Mouse (Mus musculus) brain, embryonic 14.5 days (tissue): ENCODE data around the gene Psmb10. TPM values are rescaled to one million over a fixed set of nuclear protein-coding genes. Genes with fewer than 3 reads are reported as not detected.
A peak's percentile ranks its signal among the peaks of the same experiment; 100 is the strongest.
"Not testable (repeated sequence)": the region's sequence is repeated elsewhere in the genome, so short reads cannot be mapped to it uniquely, and the experiment has no call there.

Source experiments
- DNase-seq: peaks from one replicate; pipeline ENCODE4 v3.0.0-alpha.2; 2011; ENCODE audit warnings: low read depth
- CTCF ChIP-seq: fragments of 200-500 bp; IDR thresholded peaks from 2 replicates; pipeline ENCODE4 v1.5.1; 2012; ENCODE audit warnings: inconsistent platforms, mild to moderate bottlenecking, moderate library complexity, borderline replicate concordance; ENCODE audit not compliant: insufficient read depth, insufficient read length; ENCODE audit errors: extremely low read depth
- POLR2A ChIP-seq: fragments of 200-500 bp; IDR thresholded peaks from 2 replicates; pipeline ENCODE4 v1.6.1; 2012; ENCODE audit warnings: mild to moderate bottlenecking, inconsistent platforms, borderline replicate concordance; ENCODE audit not compliant: poor library complexity, insufficient read depth, insufficient read length, severe bottlenecking; ENCODE audit errors: extremely low read depth
- polyA plus RNA-seq: library from polyadenylated mRNA; depleted of rRNA; stranded (reverse); fragments of >200 nt; gene quantifications from 2 replicates; pipeline ENCODE4 v1.2.3, GENCODE M21; 2012; rRNA removed

Psmb10 gene
- polyA plus RNA-seq, result 51.6 and 64.8 TPM in 2 replicates

- no peak for TF ChIP-seq POLR2A
- TF ChIP-seq CTCF, result no peak
These were observed at the start of gene Psmb10 for GRCm38 (mm10) chr8:105938306-105938669. TSS of gene Psmb10 (minus strand) at chr8:105938444.

DNA sequence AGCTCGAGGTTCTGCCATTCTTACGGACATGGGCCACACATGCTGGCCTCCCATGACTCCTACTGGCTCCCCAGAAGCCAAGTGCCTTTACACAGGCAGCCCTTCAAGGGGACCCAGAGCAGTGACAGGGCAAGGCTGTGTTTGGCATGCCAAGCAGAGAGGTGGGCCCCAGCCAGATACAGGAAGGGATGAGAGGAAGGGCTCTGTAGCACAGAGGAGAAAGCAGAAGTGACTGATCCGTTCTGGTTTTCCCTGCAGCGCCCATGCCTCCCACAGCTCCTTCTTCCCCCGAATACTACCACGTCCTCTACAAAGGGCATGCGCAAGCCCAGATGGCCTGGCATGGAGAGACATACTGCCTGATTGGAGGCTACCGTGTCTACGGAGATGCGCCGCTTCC is 45.2 kb upstream of the Psmb10 start:
- DNase-seq, result not testable (repeated sequence)

More at GRCm38 (mm10) chr8:105938306-105938669, at the start of gene Psmb10:
- peak; percentile 29 for DNase-seq

- no peak for DNase-seq
- no peak for TF ChIP-seq CTCF
- TF ChIP-seq POLR2A, result no peak
These were observed 42.9 kb upstream of the Psmb10 start for GRCm38 (mm10) chr8:105981146-105981545.

DNA sequence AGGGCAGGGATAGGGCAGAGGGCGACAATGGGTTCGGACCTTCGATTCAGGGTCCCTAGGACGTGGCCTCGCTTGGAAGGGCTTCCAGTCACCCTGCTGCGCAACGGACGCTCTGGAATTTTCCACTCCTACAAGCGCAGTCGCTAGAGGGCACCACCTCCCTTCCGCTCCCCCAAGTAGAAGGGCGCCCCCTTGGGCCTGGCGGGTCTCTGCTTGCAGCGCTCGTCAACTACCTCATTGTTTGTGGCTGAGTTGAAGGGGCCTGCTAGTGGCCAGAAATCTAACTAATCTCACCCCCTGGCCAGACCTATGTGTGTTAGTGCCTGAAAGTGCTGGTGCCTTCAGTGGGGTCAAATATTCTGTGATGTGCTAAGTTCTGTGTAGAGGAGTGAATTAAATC is 41.1 kb upstream of the Psmb10 start, which contains the start of gene Dpep3:
Dpep3 (minus strand) TSS at position 105 of the 400 bp plus-strand sequence.
- TF ChIP-seq CTCF (no peak), POLR2A (no peak)
- no peak for DNase-seq

DNA sequence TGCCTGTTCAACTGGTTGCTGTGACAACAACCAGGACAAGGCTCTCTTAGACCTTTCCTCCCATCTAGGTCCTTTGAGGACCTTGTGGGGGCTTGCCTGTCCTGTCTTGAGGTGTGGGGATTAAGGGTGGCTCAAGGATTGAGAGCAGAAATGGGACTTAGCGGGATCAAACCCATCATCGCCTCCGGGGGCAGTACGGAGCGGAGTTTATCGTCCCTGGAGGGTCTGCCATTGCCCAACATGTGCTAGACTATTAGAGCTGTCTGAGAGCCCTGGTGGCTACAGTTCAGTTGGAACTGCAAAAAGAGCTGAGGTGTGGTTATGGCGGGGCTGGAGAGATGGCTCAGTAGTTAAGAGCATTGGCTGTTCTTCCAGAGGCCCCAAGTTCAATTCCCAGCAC is 37.1 kb upstream of the Psmb10 start:
- TF ChIP-seq POLR2A, result no peak
- peak; percentile 13; the same call in 1 of the 2 replicates for TF ChIP-seq CTCF
- DNase-seq, result no peak

- no peak for DNase-seq
- TF ChIP-seq CTCF (no peak), POLR2A (no peak)
These were observed 32.9 kb upstream of the Psmb10 start for GRCm38 (mm10) chr8:105971019-105971720.

- TF ChIP-seq CTCF, result no peak
- no peak for TF ChIP-seq POLR2A
- no peak for DNase-seq
These were observed 31.1 kb upstream of the Psmb10 start for GRCm38 (mm10) chr8:105969367-105969766.

- DNase-seq, result peak; percentile 17
- TF ChIP-seq CTCF (no peak), POLR2A (no peak)
These were observed 28.6 kb upstream of the Psmb10 start for GRCm38 (mm10) chr8:105966692-105967311.

DNA sequence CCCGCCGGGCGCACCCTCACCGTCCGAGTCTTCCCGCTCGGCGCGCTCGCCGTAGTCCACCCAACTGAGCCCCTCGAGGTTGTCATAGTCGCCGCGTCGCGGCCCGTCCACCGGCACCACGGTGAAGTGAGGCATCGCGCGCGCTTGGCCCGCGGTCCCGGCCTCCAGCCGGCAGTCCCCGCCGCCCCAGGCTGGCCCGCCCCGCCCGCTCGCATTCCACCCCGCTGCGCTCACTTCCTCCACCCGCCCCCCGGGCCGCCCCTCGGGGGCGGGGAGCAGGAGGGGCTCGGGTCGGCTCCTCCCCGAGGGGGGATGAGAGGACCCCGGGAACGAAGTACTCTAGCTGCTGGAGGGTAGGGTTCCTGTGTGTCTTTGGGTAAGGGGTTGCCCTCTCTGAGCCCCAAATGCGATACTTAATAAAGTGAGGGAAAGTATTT is 27.7 kb upstream of the Psmb10 start, which contains the start of gene Slc12a4:
Slc12a4 (minus strand) TSS at position 193 of the 437 bp plus-strand sequence.
- TF ChIP-seq CTCF, result no peak
- peak; percentile 73 for TF ChIP-seq POLR2A

GRCm38 (mm10) chr8:105965266-105965904 is 27.1 kb upstream of the Psmb10 start:
- TF ChIP-seq POLR2A (no peak), CTCF (no peak)
- peak; percentile 32 for DNase-seq

More for the DNA sequence above, 27.7 kb upstream of the Psmb10 start, which contains the start of gene Slc12a4:
- DNase-seq, result peak; percentile 77

DNA sequence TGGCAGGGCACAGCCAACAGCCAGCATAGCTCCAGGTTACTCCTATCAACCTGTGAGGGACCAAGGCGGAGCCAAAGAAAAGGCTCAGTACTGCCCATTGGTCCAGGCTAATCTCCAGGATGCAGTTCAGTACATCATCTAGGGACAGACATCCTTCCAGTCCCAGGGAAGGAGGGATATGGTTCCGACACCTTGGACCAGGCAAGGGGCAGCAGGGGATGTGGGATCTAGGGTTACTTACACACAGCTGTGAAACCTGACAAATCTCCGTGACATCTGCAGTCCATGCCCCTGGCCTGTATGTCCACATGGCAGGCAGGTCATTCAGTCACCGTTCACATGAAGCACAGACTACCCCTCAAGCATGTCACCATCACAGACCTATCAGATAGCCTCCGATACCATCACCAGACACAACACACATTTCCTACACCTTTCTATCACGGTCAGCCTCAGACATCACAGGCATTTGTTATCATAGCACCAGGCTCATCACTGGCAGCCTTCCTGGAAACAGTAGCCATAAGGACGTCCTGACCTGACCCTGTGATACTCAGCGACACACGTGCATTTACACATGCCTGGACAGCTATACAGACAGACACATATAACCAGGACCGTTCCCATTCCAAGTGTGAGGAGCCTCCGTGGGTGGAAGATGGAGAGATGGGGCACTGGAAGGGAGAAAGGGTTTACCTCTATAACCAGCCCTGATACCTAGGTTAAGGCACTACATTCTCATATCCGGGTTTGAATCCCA is 26.4 kb upstream of the Psmb10 start:
- no peak for TF ChIP-seq POLR2A
- TF ChIP-seq CTCF, result no peak
- DNase-seq, result no peak

DNA sequence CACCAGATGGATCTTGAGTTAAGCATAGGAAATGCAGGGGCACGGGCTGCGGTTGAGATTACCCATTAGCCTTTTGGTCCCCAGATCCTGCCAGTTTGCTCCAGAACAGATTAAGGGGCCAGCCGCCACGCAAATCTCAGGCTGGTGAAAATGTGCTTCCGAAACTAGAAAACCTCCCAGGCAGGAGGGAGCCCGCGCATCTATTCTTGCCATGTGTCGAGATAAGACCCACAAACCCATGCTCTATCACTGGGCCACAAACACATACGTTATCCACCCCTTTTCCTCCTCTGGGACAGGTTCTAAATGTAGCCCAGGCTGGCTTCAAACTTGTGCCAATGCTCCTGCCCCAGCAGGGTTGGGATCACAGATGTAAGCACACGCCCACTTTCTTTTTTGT is 23.3 kb upstream of the Psmb10 start:
- TF ChIP-seq POLR2A (no peak), CTCF (no peak)
- DNase-seq, result no peak
